Mouse (Mus musculus) stomach, embryonic 15.5 days (tissue): ENCODE results near the gene Nfia. TPM values are rescaled to one million over a fixed set of nuclear protein-coding genes. Genes with fewer than 3 reads are reported as not detected.

Experiments
- ATAC-seq: fragments of 200-750 bp; cut with Nextera tagmentation; 2 replicates; pipeline ENCODE4 v1.8.0; 2017; ENCODE audit warnings: low read depth, moderate number of reproducible peaks, moderate TSS enrichment; ENCODE audit not compliant: insufficient read depth, low FRiP score
- H3K27ac ChIP-seq: fragments of 300-500 bp; sonication (generic); 2 replicates; pipeline ENCODE4 v1.5.1; 2015; ENCODE audit warnings: mild to moderate bottlenecking, inconsistent platforms
- H3K27me3 ChIP-seq: fragments of 300-500 bp; sonication (generic); replicated peaks from 2 replicates; pipeline ENCODE4 v1.6.1; 2015; ENCODE audit warnings: inconsistent platforms
- H3K36me3 ChIP-seq: fragments of 300-500 bp; sonication (generic); 2 replicates; pipeline ENCODE4 v1.6.1; 2015; ENCODE audit warnings: inconsistent platforms
- H3K4me1 ChIP-seq: fragments of 300-500 bp; sonication (generic); 2 replicates; pipeline ENCODE4 v1.6.1; 2015; ENCODE audit warnings: inconsistent platforms
- H3K4me2 ChIP-seq: fragments of 300-500 bp; sonication (generic); 2 replicates; pipeline ENCODE4 v1.6.1; 2015; ENCODE audit warnings: mild to moderate bottlenecking, inconsistent platforms
- H3K4me3 ChIP-seq: fragments of 300-500 bp; sonication (generic); replicated peaks from 2 replicates; pipeline ENCODE4 v1.5.1; 2015; ENCODE audit warnings: inconsistent platforms
- H3K9ac ChIP-seq: fragments of 300-500 bp; sonication (generic); 2 replicates; pipeline ENCODE4 v1.6.1; 2015; ENCODE audit warnings: inconsistent platforms
- H3K9me3 ChIP-seq: fragments of 300-500 bp; sonication (generic); 2 replicates; pipeline ENCODE4 v1.6.1; 2016; ENCODE audit warnings: inconsistent platforms
- WGBS: fragments of 180-500 bp; shearing (Covaris S2); methylation state at CpG from one replicate; pipeline ENCODE4 v1.1.7; 2015; 5-methylcytosine and 5-hydroxymethylcytosine counted together
- polyA plus RNA-seq: library from polyadenylated mRNA; unstranded; fragments of >200 nt; fragmentation: Nextera tagmentation; extraction: Ambion mirVana; gene quantifications from 2 replicates; pipeline ENCODE4 v1.2.1, GENCODE M21; 2015

The Nfia gene
- polyA plus RNA-seq, 1 experiment from 2014 or later = 45.5 TPM

GRCm38 (mm10) chr4:97821556-97822251 lies 49.2 kb downstream of the Nfia start:
- ATAC-seq = no peak
- Histone ChIP-seq H3K27ac (no peak overlapping the region), H3K4me3 (no peak overlapping the region), H3K4me1 (0 out of 2 replicates have a peak, but pooled peaks cover 5% of the 10 kb centered on the region), H3K36me3 (no peaks in the 10 kb centered on the region), H3K27me3 (no peaks in the 10 kb centered on the region), H3K4me2 (no peak overlapping the region), H3K9ac (no peak overlapping the region), H3K9me3 (no peaks in the 10 kb centered on the region)
- 75% methylated on average over 4 of the region's 4 CpGs for WGBS

- Histone ChIP-seq H3K4me2 (no peak overlapping the region), H3K4me3 (no peak overlapping the region), H3K9ac (no peak overlapping the region), H3K36me3 (no peaks in the 10 kb centered on the region), H3K9me3 (no peaks in the 10 kb centered on the region), H3K27ac (no peak overlapping the region), H3K27me3 (no peaks in the 10 kb centered on the region), H3K4me1 (0 out of 2 replicates have a peak, but pooled peaks cover 5% of the 10 kb centered on the region)
- ATAC-seq = no peak
- 81% methylated on average over 6 of the region's 6 CpGs for WGBS
Measured at GRCm38 (mm10) chr4:97823512-97823911, 51.0 kb downstream of the Nfia start.

- ATAC-seq = no peak
- Histone ChIP-seq H3K9ac (no peak overlapping the region), H3K27me3 (no peaks in the 10 kb centered on the region), H3K27ac (no peak overlapping the region), H3K36me3 (no peaks in the 10 kb centered on the region), H3K9me3 (no peaks in the 10 kb centered on the region), H3K4me2 (no peak overlapping the region), H3K4me3 (no peak overlapping the region), H3K4me1 (0 out of 2 replicates have a peak, but pooled peaks cover 5% of the 10 kb centered on the region)
- 60% methylated on average over 4 of the region's 4 CpGs for WGBS
Measured at GRCm38 (mm10) chr4:97824451-97824850, 51.9 kb downstream of the Nfia start.

GRCm38 (mm10) chr4:97825432-97825831 lies 52.9 kb downstream of the Nfia start:
- no peak overlapping the region for H3K4me3 ChIP-seq
- ATAC-seq = no peak
- H3K36me3 ChIP-seq = no peaks in the 10 kb centered on the region
- no peak overlapping the region for H3K27ac ChIP-seq
- H3K9ac ChIP-seq = no peak overlapping the region
- 69% methylated on average over 4 of the region's 4 CpGs for WGBS
- no peaks in the 10 kb centered on the region for H3K27me3 ChIP-seq
- H3K9me3 ChIP-seq = no peaks in the 10 kb centered on the region
- H3K4me1 ChIP-seq = 0 out of 2 replicates have a peak, but pooled peaks cover 5% of the 10 kb centered on the region
- H3K4me2 ChIP-seq = no peak overlapping the region

GRCm38 (mm10) chr4:97825841-97826240 lies 53.3 kb downstream of the Nfia start:
- H3K9me3 ChIP-seq = no peaks in the 10 kb centered on the region
- 71% methylated on average over 4 of the region's 4 CpGs for WGBS
- H3K4me1 ChIP-seq = 0 out of 2 replicates have a peak, but pooled peaks cover 5% of the 10 kb centered on the region
- no peaks in the 10 kb centered on the region for H3K36me3 ChIP-seq
- H3K9ac ChIP-seq = no peak overlapping the region
- no peak overlapping the region for H3K4me2 ChIP-seq
- ATAC-seq = no peak
- no peaks in the 10 kb centered on the region for H3K27me3 ChIP-seq
- no peak overlapping the region for H3K27ac ChIP-seq
- H3K4me3 ChIP-seq = no peak overlapping the region

- H3K4me3 ChIP-seq = no peak overlapping the region
- 68% methylated on average over 6 of the region's 6 CpGs for whole genome bisulfite sequencing
- no peak overlapping the region for H3K27ac ChIP-seq
- H3K9ac ChIP-seq = no peak overlapping the region
- H3K27me3 ChIP-seq = no peaks in the 10 kb centered on the region
- no peaks in the 10 kb centered on the region for H3K9me3 ChIP-seq
- H3K4me1 ChIP-seq = 0 out of 2 replicates have a peak, but pooled peaks cover 5% of the 10 kb centered on the region
- ATAC-seq = no peak
- H3K36me3 ChIP-seq = no peaks in the 10 kb centered on the region
- H3K4me2 ChIP-seq = no peak overlapping the region
Measured at GRCm38 (mm10) chr4:97827115-97827514, 54.6 kb downstream of the Nfia start.

- no peak for ATAC-seq
- H3K27ac ChIP-seq = no peak overlapping the region
- no peak overlapping the region for H3K9ac ChIP-seq
- WGBS = 33% methylated on average over 1 of the region's 1 CpGs
- H3K27me3 ChIP-seq = no peaks in the 10 kb centered on the region
- H3K4me2 ChIP-seq = no peak overlapping the region
- no peaks in the 10 kb centered on the region for H3K36me3 ChIP-seq
- 0 out of 2 replicates have a peak, but pooled peaks cover 5% of the 10 kb centered on the region for H3K4me1 ChIP-seq
- no peak overlapping the region for H3K4me3 ChIP-seq
- H3K9me3 ChIP-seq = no peaks in the 10 kb centered on the region
Measured at GRCm38 (mm10) chr4:97828579-97828978, 56.0 kb downstream of the Nfia start.

- H3K4me1 ChIP-seq = 0 out of 2 replicates have a peak, but pooled peaks cover under 1% of the 10 kb centered on the region
- no peaks in the 10 kb centered on the region for H3K9me3 ChIP-seq
- no peak for ATAC-seq
Measured at GRCm38 (mm10) chr4:97829336-97830050, 57.0 kb downstream of the Nfia start.

GRCm38 (mm10) chr4:97830051-97830853 lies 57.7 kb downstream of the Nfia start:
- 58% methylated on average over 6 of the region's 6 CpGs for WGBS
- no peak overlapping the region for H3K9ac ChIP-seq
- no peak overlapping the region for H3K4me2 ChIP-seq
- no peak for ATAC-seq
- H3K4me1 ChIP-seq = no peaks in the 10 kb centered on the region
- H3K9me3 ChIP-seq = no peaks in the 10 kb centered on the region
- no peaks in the 10 kb centered on the region for H3K27me3 ChIP-seq
- H3K36me3 ChIP-seq = no peaks in the 10 kb centered on the region
- H3K27ac ChIP-seq = no peak overlapping the region
- H3K4me3 ChIP-seq = no peak overlapping the region

More at GRCm38 (mm10) chr4:97829336-97830050, 57.0 kb downstream of the Nfia start:
- Histone ChIP-seq H3K27me3 (no peaks in the 10 kb centered on the region), H3K36me3 (no peaks in the 10 kb centered on the region), H3K4me2 (no peak overlapping the region), H3K9ac (no peak overlapping the region), H3K27ac (no peak overlapping the region), H3K4me3 (no peak overlapping the region)
- 85% methylated on average over 11 of the region's 12 CpGs for WGBS

GRCm38 (mm10) chr4:97830935-97831608 lies 58.5 kb downstream of the Nfia start:
- Histone ChIP-seq H3K4me2 (no peak overlapping the region), H3K4me3 (no peak overlapping the region), H3K27me3 (no peaks in the 10 kb centered on the region), H3K36me3 (no peaks in the 10 kb centered on the region), H3K9ac (no peak overlapping the region), H3K9me3 (no peaks in the 10 kb centered on the region), H3K27ac (no peak overlapping the region), H3K4me1 (no peaks in the 10 kb centered on the region)
- no peak for ATAC-seq
- 80% methylated on average over 16 of the region's 16 CpGs for WGBS

- Histone ChIP-seq H3K27me3 (no peaks in the 10 kb centered on the region), H3K4me1 (no peaks in the 10 kb centered on the region), H3K27ac (no peak overlapping the region), H3K36me3 (no peaks in the 10 kb centered on the region), H3K4me2 (no peak overlapping the region), H3K4me3 (no peak overlapping the region), H3K9me3 (no peaks in the 10 kb centered on the region), H3K9ac (no peak overlapping the region)
- no peak for ATAC-seq
- WGBS = 88% methylated on average over 7 of the region's 7 CpGs
Measured at GRCm38 (mm10) chr4:97831611-97832278, 59.2 kb downstream of the Nfia start.
